Mouse (Mus musculus) left cerebral cortex, postnatal 4 days (tissue): ENCODE data around the gene Emc4. TPM values are rescaled to one million over a fixed set of nuclear protein-coding genes. Genes with fewer than 3 reads are reported as not detected.

Experiments
- DNase-seq: peaks from one replicate; pipeline ENCODE4 v3.0.0-alpha.2; 2022
- intact Hi-C: fragments of 180-260 bp; cut with DNase I; formaldehyde crosslinking; loops from one replicate; pipeline ENCODE4 v1.15.1; 2025
- total RNA-seq, 2 experiments: library from RNA; stranded (reverse); gene quantifications; 2 replicates each; pipeline ENCODE4 v1.2.3; 2021

The Emc4 gene
- 100 to 1,000 TPM; 113 to 121 TPM for total RNA-seq

- peak; percentile 89 for DNase-seq
- intact Hi-C loops: loop anchor here (5.0 kb wide), 1 partner anchor 101 kb away; the partner anchor contains the start of genes Gm21985 and Slc12a6
These were observed at the start of gene Emc4 for GRCm38 (mm10) chr2:112367726-112368673. Gene Emc4, minus strand, starts transcription at chr2:112368027.

DNA sequence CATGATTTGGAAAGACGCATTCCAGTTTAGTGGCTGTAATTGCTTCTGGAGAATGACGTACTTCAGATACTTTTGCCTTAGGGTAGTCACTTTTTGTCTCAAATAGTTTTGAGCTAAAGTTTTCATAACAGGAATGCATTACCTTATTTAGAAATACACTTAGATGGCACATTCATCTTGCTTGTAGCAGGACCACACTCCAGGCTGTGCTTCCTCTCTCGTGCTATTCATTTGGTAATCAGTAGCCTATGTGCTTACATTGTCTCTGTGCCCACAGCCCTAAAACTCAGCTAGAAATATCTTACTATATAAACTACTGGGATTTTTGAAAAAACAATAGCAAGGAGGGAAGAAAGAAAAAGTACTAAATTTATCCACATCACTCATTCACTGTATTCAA is 39.2 kb upstream of the Emc4 start:
- intact Hi-C loops: no loop called here
- DNase-seq: no peak

- DNase-seq: no peak
- intact Hi-C loops: no loop called here
These were observed 28.8 kb upstream of the Emc4 start for GRCm38 (mm10) chr2:112396649-112397048.

DNA sequence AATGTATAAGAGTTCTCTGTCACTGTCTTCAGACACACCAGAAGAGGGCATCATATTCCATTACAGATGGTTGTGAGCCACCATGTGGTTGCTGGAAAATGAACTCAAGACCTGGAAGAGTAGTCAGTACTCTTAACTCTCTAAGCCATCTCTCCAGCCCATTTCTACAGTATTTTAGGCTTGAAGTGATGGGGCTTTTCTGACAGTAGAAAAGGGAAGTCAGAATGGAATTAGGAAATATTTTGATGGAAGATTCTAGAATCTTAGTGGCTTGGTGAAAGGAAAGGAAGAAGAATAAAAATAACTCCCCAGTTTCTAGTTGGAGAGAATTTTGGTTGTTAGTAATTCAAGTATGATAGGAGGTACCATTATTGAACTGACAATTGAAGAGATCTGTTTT is 26.1 kb upstream of the Emc4 start:
- intact Hi-C loops: no loop called here
- DNase-seq: no peak

GRCm38 (mm10) chr2:112392689-112393088 is 24.9 kb upstream of the Emc4 start:
- intact Hi-C loops: no loop called here
- no peak for DNase-seq

DNA sequence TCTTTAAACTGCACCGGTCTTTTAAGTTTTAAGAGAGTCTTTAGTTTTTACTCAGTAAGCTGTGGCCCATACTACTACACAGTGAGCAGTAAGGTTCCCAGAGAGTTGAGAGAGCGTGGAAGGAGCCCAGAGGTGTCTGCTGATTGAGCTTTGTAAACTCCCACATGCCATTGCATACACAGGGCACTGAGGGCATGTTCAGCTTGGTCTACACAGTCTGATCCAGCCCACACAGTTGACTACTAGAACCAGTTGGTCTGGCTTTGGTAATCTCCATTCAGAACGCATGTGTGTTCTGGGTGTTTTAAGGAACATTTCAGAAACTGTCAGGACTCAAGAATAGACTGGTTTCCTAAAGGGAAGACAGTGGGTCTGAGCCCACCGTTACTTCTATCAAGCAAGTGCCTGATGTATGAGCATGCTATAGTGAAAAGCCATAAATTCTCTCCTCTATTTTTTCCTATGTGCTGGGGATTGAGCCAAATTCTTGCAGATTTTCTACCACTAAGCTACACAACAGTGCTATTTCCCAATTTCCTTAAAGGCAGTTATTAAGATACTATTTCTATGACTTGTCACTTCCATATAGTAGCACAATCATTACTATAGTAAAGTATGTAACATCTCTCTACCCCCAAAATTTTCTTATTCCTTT is 23.6 kb upstream of the Emc4 start:
- intact Hi-C loops: no loop called here
- no peak for DNase-seq

DNA sequence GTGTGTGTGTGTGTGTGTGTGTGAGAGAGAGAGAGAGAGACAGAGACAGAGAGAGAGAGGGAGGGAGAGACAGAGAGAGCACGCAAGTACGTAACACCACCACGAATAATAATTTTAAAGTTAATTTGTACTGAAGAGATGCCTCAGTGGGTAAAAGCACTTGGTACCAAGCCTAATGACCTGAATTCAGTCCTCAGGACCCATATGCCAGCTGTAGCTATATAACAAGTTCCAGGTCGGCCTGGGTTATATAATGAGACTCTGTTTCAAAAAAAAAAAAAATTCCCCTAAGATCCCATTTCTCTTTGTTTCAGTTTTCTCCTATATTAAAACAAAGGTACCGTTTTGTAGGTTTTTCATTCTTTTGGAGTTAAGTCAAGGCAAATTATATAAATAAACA is 23.0 kb upstream of the Emc4 start:
- intact Hi-C loops: no loop called here
- no peak for DNase-seq

DNA sequence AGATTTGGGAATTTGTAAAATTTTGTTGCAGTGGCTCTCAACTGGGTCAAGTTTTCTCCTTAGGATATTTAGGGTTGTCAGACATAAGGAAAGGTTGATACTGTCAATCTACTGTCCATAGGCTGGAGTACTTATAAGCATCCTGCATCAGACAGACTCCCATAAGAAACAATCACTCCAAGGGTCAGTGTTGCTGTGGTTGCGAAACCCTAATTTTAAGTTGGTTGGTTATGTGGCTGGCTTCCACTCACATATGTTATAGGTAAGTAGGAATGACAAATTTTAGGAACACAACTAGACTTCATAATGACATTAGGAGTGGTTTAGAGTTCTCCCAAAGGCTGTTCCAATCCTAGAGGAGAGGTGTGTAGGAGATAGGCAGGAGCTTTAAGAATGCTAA is 13.4 kb upstream of the Emc4 start:
- intact Hi-C loops: no loop called here

DNA sequence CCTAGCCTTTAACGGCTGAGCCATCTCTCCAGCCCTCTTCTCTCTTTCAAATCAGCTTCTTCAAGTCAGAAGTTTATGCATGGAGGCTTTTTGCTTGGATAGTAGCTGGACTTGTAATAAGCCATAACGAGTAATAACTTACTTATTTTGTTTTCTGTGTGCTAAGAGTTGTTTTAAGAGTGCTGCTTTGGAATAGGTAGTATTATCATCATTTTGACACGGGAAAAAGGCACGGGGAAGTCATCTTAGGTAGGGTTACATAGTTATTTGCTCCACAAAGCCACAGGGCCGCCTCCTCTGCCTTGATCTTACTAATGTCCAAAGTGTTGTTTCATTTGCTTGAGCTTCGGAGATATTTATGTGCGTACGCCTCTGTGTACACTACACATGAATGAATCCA is 12.3 kb upstream of the Emc4 start:
- intact Hi-C loops: no loop called here
- DNase-seq: no peak

More for the DNA sequence above, 13.4 kb upstream of the Emc4 start:
- no peak for DNase-seq

- intact Hi-C loops: loop anchor here (5.0 kb wide), 2 partner anchors 73 to 98 kb away; partner anchors contain the start of gene Emc7
- peak; percentile 96 for DNase-seq
These were observed 11.4 kb upstream of the Emc4 start, which contains the start of gene Katnbl1 for GRCm38 (mm10) chr2:112378973-112379898. Gene Katnbl1, plus strand, starts transcription at chr2:112379211.

GRCm38 (mm10) chr2:112374610-112375009 is 6.8 kb upstream of the Emc4 start:
- DNase-seq: no peak
- intact Hi-C loops: loop anchor here (5.0 kb wide), 2 partner anchors 78 to 103 kb away; partner anchors contain the start of gene Emc7

GRCm38 (mm10) chr2:112373141-112373540 is 5.3 kb upstream of the Emc4 start:
- intact Hi-C loops: no loop called here

DNA sequence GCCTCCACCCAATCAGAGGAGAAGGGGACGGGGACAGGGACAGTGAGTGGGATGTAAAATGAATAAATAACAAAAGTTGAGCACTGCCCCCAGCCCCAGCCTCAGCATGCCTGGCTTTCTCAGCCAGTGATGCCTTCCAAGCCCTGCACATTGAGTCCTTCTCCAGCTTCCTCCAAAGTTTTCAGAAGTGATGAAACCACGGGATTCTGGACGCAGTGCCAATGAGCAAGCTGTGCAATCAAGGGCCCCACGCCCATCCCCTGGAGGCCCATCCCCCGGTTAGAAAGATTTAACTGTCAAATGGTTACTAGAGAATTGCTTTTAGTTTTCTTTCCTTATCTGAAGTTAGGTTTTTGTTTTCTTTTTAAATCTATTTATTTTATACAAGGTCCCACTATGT is 2.1 kb upstream of the Emc4 start:
- peak; percentile 14 for DNase-seq
- intact Hi-C loops: loop anchor here (5.0 kb wide), 1 partner anchor 103 kb away; the partner anchor contains the start of genes Gm21985 and Slc12a6

More at GRCm38 (mm10) chr2:112373141-112373540, 5.3 kb upstream of the Emc4 start:
- peak; percentile 4 for DNase-seq

DNA sequence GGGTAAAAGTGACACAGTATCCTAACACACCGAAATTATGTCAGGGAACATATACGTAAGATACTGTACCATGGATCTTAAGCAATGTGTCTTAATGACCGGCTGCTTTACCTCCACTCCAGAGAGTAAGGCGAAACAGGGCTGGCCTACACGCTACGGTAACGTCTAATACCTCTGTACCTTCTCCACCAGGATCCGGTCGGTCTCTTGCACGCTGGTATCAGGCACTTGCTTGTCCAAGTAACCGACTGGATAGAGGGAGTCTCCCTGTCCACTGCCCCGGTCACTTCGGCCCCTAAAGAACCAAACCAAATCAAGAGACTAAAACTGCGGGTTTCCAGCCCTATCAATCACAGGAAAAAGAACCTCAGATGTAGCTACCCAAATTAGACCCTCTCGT is 605 bp downstream of the Emc4 start:
- intact Hi-C loops: loop anchor here (5.0 kb wide), 1 partner anchor 100 kb away; the partner anchor contains the start of genes Gm21985 and Slc12a6
- DNase-seq: no peak

GRCm38 (mm10) chr2:112360781-112361169 is 7.1 kb downstream of the Emc4 start:
- no peak for DNase-seq
- intact Hi-C loops: no loop called here

DNA sequence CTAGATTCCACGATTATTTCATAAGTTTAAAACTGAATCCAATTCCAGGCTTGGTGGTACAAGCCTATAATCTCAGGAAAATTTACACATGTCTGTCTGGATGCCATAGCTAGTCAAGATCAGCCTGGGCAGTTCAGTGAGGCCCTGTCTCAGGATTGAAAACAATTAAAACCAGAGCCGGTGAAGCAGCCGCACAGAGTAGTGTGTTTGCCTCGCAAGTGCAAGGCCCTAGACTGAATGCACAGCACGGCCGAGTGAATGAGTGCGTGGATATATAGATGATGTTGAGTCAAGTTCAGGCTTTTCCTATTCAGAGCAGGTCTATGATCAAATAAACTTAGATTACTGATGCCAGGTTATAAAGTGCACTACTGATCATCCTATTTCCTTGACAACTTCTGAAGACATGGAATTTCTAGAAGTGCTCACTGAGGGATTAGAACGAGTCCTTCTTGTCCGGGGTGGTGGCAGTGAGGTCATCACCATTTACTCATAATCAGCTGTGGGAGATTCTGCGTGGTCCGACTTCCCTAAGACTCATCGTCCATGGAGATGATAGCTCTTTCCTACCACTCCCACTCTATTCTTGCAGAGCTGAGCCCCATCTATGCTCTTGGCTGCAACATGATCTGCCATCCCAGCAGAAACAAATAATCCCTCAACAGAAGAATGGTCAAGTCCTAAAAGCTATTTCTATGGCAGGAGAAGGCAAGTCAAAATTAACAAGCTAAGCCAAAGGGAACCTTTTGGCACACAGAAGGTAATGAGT is 7.6 kb downstream of the Emc4 start:
- intact Hi-C loops: no loop called here
- DNase-seq: no peak

DNA sequence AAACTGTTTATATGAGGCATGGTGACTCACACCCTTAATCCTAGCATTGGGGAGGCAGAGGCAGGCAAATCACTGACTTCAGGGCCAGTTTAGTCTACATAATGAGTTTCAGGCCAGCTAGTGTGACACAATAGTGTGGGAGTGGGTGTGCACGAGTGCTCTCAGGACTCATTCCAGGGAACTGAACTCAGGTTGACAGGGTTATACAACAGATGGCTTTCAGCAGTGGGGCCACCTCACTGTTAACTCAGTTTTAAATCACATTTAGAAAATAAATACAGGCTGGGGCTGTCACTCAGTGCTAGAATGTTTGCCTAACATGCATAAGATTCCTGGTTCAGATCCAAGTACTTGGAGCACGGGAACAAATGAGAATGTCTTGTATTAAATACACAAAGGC is 8.2 kb downstream of the Emc4 start:
- no peak for DNase-seq
- intact Hi-C loops: no loop called here

- intact Hi-C loops: no loop called here
These were observed 14.0 kb downstream of the Emc4 start for GRCm38 (mm10) chr2:112353685-112354455.

DNA sequence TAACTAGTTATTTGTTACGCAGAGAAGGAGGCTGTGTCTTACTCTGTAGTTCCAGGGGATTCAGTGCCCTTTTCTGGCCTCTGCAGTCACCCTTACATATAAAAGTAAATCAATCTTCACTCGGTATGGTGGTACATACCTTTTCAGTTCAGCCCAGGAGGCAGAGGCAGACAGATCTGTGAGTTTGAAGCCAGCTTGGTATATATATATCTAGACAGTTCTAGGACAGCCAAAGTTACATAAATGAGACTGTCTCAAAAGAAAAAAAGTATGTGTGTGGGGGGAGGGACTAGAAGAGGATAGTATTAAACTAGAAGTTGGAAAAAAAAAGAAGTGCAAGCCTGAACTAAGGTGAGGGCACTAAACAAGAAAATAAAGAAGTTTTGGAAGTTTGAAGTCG is 19.6 kb downstream of the Emc4 start:
- intact Hi-C loops: no loop called here
- DNase-seq: no peak

More at GRCm38 (mm10) chr2:112353685-112354455, 14.0 kb downstream of the Emc4 start:
- no peak for DNase-seq
